Mouse (Mus musculus) kidney, adult 2 months (tissue): ENCODE results near the gene Slc7a15.

Experiments used
- CTCF ChIP-seq: fragments of 200-500 bp; conservative IDR thresholded peaks from 2 replicates; pipeline ENCODE4 v1.5.1; 2011; ENCODE audit warnings: low read depth, mild to moderate bottlenecking, control low read depth, low read length, moderate library complexity, mixed read lengths; ENCODE audit not compliant: insufficient read depth, insufficient read length
- POLR2A ChIP-seq: fragments of 200-500 bp; IDR thresholded peaks from one replicate; pipeline ENCODE4 v1.6.1; 2011; ENCODE audit warnings: low read depth, low read length, control low read depth

DNA sequence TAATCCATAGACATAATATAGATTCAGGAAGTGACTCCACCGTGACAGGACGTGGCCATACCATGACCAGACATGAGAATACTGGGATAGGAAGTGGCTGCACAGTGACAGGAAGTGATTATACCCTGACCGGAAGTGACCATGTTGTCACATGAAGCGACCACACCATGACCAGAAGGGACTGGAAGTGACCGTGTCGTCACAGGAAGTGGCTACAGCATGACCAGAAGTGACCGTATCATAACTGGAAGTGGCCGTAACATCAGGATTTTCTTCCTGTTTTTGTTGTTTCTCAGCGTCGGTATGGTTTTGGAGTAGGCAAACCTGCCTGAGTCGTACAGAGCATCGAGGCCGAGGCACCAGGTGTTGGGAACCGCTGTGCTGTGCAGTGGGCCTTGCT lies 38.1 kb upstream of the Slc7a15 start:
- TF ChIP-seq CTCF (no peak), POLR2A (no peak)
